Mouse (Mus musculus) spleen, adult 2 months (tissue): ENCODE measurements at regions not wholly inside any gene's neighbourhood (a gene's known extent, or its start where the extent isn't known, plus 50 kb on each side); places are given as distances from the start of the nearest gene placed in this dataset.

Source experiments
- DNase-seq, 2 experiments: peaks; one replicate each; pipeline versions ENCODE4 v3.0.0 to v3.0.0-alpha.2; 2012 to 2021; ENCODE audit warnings: low spot score in 2 of 2, low read depth in 1 of 2
- H3K27ac ChIP-seq: fragments of 200-500 bp; 2 replicates; pipeline ENCODE4 v1.5.1; 2012; ENCODE audit warnings: low read length, inconsistent platforms; ENCODE audit not compliant: insufficient read depth
- H3K27me3 ChIP-seq: fragments of 200-500 bp; 2 replicates; pipeline ENCODE4 v1.6.1; 2012; ENCODE audit warnings: mild to moderate bottlenecking, moderate library complexity, low read length, inconsistent platforms; ENCODE audit not compliant: control insufficient read depth, insufficient read depth
- H3K36me3 ChIP-seq: fragments of 200-500 bp; 2 replicates; pipeline ENCODE4 v1.6.1; 2012; ENCODE audit warnings: mild to moderate bottlenecking, low read length, inconsistent platforms; ENCODE audit not compliant: control insufficient read depth, insufficient read depth
- H3K4me1 ChIP-seq: fragments of 200-500 bp; 2 replicates; pipeline ENCODE4 v1.6.1; 2011; ENCODE audit warnings: inconsistent platforms; ENCODE audit not compliant: control insufficient read depth, insufficient read depth, insufficient read length
- H3K4me3 ChIP-seq: fragments of 200-500 bp; 2 replicates; pipeline ENCODE4 v1.5.1; 2011; ENCODE audit warnings: mild to moderate bottlenecking, inconsistent platforms; ENCODE audit not compliant: insufficient read depth, insufficient read length; ENCODE audit errors: extremely low read depth
- CTCF ChIP-seq: fragments of 200-500 bp; IDR thresholded peaks from 2 replicates; pipeline ENCODE4 v1.5.1; 2011; ENCODE audit warnings: mild to moderate bottlenecking, inconsistent platforms; ENCODE audit not compliant: insufficient read depth, insufficient read length, insufficient replicate concordance; ENCODE audit errors: extremely low read depth
- POLR2A ChIP-seq: fragments of 200-500 bp; IDR thresholded peaks from 2 replicates; pipeline ENCODE4 v1.6.1; 2011; ENCODE audit warnings: low read depth, low read length, inconsistent platforms
- WGBS: fragments of 180-500 bp; shearing (Covaris S2); methylation state at CpG from one replicate; pipeline ENCODE4 v1.1.7; 2018; 5-methylcytosine and 5-hydroxymethylcytosine counted together

DNA sequence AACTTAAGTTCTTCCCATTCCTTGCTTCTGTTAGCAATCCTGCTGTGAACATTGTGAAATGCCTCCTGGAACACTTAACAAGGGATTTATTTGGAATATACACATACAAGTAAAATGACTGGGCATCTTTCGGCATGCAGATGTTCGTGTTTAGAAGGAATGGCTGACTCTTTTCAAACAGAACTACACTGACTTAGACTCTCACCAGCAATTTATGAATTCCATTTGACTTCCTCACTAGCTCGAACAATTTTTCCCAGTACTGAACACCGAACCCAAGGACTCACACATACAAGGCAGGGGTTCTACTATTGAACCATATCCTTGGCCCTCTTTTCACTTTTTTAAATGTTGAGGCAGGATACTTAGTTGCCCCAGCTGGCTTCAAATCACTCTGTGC is 412.4 kb upstream of the Tnp1 start:
- H3K27ac ChIP-seq = no peak overlapping the region
- H3K27me3 ChIP-seq = no peaks in the 10 kb centered on the region
- no peak for TF ChIP-seq CTCF
- TF ChIP-seq POLR2A = no peak
- WGBS = 90% methylated on average over 4 of the region's 4 CpGs
- H3K4me3 ChIP-seq = no peak overlapping the region
- no peak for DNase-seq
- no peaks in the 10 kb centered on the region for H3K4me1 ChIP-seq
- no peaks in the 10 kb centered on the region for H3K36me3 ChIP-seq

DNA sequence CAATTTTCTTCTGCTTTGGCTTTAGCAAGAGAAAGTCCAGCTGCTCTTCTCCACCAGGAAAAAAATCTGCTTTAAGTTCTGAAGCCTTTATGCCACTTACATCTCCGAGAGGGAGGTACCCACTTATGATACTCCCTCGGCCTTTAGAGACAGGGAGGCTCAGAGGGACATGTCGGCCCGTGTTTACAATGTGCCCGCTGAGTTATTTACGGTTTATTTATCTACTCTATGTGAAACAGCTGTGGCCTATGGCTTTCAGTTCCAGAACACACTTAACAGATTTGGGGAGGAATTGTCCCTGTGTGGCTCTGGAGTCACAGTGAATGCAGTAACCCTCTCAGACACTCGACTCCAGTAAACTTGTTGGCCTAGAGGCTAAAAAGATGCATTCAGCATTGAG is 409.3 kb upstream of the Tnp1 start:
- Histone ChIP-seq H3K4me1 (no peaks in the 10 kb centered on the region), H3K27ac (no peak overlapping the region), H3K4me3 (no peak overlapping the region), H3K36me3 (no peaks in the 10 kb centered on the region), H3K27me3 (no peaks in the 10 kb centered on the region)
- TF ChIP-seq CTCF = no peak
- TF ChIP-seq POLR2A = no peak
- no peak for DNase-seq
- WGBS = 61% methylated on average over 7 of the region's 7 CpGs

DNA sequence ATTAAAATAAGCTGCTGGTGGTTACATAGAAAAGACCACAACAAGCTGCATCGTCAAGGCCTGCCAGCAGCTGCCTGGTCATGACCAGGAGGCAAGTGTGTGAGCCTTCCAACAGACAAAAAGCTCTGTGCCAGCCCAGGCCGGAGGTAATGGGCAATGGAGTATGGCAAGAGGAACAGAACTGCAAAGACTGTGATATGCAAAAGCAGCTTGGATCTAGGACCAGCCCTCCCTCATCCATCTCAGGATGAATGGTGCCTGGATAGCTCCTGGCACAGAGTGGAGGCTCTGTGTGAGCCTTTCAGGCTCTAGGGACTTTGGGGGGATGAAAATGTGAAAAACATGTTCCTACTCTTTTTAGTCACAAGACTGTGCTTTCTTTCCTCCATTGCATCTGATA is 402.5 kb upstream of the Tnp1 start:
- no peaks in the 10 kb centered on the region for H3K4me1 ChIP-seq
- WGBS = 76% methylated on average over 2 of the region's 2 CpGs
- no peak for TF ChIP-seq CTCF
- no peak for TF ChIP-seq POLR2A
- no peak overlapping the region for H3K27ac ChIP-seq
- no peaks in the 10 kb centered on the region for H3K27me3 ChIP-seq
- DNase-seq = no peak
- H3K36me3 ChIP-seq = no peaks in the 10 kb centered on the region
- H3K4me3 ChIP-seq = no peak overlapping the region

DNA sequence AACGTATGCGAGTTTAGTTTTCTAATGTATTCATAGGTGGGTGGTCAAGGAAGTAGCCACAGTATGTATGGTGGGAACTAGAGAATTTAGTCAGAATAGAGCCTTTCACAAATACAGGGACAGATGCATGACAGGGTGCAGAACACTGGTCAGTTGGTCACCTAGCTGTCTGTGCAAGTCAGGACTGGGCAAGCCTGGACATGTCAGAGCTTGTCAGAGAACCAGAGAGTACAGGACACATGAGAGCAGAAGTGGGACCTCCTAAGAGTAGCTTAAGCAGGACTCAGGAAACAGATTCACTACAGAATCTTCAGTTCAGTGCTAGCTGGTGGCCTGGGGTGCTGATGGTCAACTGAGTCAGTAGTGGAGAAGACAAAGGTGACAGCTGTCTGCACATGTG is 395.7 kb upstream of the Tnp1 start:
- H3K4me1 ChIP-seq = no peaks in the 10 kb centered on the region
- H3K27me3 ChIP-seq = no peaks in the 10 kb centered on the region
- H3K4me3 ChIP-seq = no peak overlapping the region
- no peaks in the 10 kb centered on the region for H3K36me3 ChIP-seq
- DNase-seq = no peak
- TF ChIP-seq POLR2A = no peak
- no peak for TF ChIP-seq CTCF
- H3K27ac ChIP-seq = no peak overlapping the region
- 93% methylated on average over 2 of the region's 2 CpGs for WGBS

DNA sequence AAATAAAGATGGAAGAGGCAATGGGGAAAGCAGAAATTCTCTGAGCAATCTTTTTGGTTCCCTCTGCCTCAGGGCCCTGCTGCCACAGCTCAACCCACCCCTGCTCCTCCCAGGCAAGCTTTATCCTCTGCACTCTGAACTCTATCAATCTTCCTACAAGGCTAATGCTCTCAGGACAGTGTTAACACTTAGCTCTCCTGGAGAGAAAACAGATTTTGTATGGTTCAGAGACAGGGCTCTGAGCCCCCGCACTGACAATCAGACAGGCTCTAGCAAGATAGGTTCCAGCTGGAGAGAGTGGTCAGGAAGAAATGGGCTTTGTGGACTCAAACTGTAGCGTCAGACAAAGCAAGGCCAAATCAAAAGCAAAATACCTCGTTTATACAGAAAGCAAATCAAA is 383.5 kb upstream of the Tnp1 start:
- no peak overlapping the region for H3K4me3 ChIP-seq
- 82% methylated on average over 3 of the region's 3 CpGs for WGBS
- no peaks in the 10 kb centered on the region for H3K4me1 ChIP-seq
- TF ChIP-seq CTCF (no peak), POLR2A (no peak)
- no peak for DNase-seq
- H3K27me3 ChIP-seq = no peaks in the 10 kb centered on the region
- no peak overlapping the region for H3K27ac ChIP-seq
- H3K36me3 ChIP-seq = no peaks in the 10 kb centered on the region

DNA sequence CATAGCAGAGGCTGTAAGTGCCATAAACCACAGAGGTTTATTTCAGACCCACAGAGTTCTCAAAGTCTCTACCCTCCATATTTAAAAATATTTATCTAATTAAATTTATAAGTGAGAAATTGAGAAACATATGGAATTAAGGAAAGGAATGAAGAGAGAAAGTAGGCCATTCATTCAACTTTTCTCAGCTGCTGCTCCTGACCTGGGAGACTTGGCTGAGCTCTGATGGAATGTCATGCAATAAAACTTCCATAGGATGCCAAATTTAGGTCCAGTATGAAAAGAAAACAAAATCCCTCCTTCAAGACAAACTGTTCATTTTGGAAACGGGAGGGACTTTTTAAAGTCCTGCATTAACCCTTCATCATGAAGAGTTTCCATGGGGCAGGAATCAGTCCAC is 379.3 kb upstream of the Tnp1 start:
- H3K27ac ChIP-seq = no peak overlapping the region
- H3K36me3 ChIP-seq = no peaks in the 10 kb centered on the region
- H3K4me1 ChIP-seq = no peaks in the 10 kb centered on the region
- no peak for TF ChIP-seq CTCF
- TF ChIP-seq POLR2A = no peak
- H3K4me3 ChIP-seq = no peak overlapping the region
- WGBS = 73% methylated on average over 1 of the region's 1 CpGs
- no peaks in the 10 kb centered on the region for H3K27me3 ChIP-seq
- no peak for DNase-seq

DNA sequence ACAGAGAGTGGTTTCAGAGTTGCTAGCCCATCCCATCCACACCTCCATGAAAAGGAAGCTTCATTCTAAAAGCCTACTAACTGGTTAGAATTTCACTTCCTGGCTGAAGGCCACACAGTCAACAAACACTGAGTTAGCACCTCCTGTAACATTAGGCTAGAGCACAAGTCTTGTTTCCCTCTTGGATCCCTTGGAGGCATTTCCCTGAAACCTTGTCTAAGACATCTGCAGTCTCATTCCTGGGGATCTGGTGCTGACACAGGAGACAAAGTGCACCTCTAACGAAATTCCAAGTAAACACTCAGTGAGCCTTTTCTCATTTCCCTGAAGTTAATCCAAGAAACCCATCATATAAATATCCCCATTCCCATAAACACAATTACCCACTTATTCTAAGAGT is 378.8 kb upstream of the Tnp1 start:
- TF ChIP-seq POLR2A (no peak), CTCF (no peak)
- H3K27ac ChIP-seq = no peak overlapping the region
- 71% methylated on average over 1 of the region's 1 CpGs for WGBS

More for the DNA sequence above, 378.8 kb upstream of the Tnp1 start:
- no peaks in the 10 kb centered on the region for H3K4me1 ChIP-seq
- no peak for DNase-seq
- no peaks in the 10 kb centered on the region for H3K36me3 ChIP-seq
- no peak overlapping the region for H3K4me3 ChIP-seq
- H3K27me3 ChIP-seq = no peaks in the 10 kb centered on the region
